Mouse (Mus musculus) left cerebral cortex, adult 2 months (tissue): ENCODE data around the gene Sqstm1. TPM values are rescaled to one million over a fixed set of nuclear protein-coding genes. Genes with fewer than 3 reads are reported as not detected.

ENCODE experiments used
- DNase-seq, 2 experiments: peaks; one replicate each; pipeline ENCODE4 v3.0.0; 2021 to 2022; ENCODE audit warnings: low spot score in 2 of 2, mixed read lengths in 1 of 2; ENCODE audit errors: extremely low spot score in 1 of 2
- H3K27ac ChIP-seq: fragments of 200-600 bp; 2 replicates; pipeline ENCODE4 v1.8.1; 2022
- H3K4me3 ChIP-seq: fragments of 200-600 bp; 2 replicates; pipeline ENCODE4 v1.8.1; 2022
- CTCF ChIP-seq: fragments of 200-600 bp; IDR thresholded peaks from 2 replicates; pipeline ENCODE4 v1.8.1; 2022; ENCODE audit warnings: antibody characterized with exemption, mild to moderate bottlenecking, moderate library complexity
- intact Hi-C: fragments of 180-260 bp; cut with DNase I; formaldehyde crosslinking; loops from one replicate; pipeline ENCODE4 v1.15.1; 2025
- total RNA-seq, 2 experiments: library from RNA; stranded (reverse); gene quantifications; 2 replicates each; pipeline ENCODE4 v1.2.3; 2021

Gene Sqstm1
- total RNA-seq, 2 experiments from 2014 or later: 474 to 490 TPM

DNA sequence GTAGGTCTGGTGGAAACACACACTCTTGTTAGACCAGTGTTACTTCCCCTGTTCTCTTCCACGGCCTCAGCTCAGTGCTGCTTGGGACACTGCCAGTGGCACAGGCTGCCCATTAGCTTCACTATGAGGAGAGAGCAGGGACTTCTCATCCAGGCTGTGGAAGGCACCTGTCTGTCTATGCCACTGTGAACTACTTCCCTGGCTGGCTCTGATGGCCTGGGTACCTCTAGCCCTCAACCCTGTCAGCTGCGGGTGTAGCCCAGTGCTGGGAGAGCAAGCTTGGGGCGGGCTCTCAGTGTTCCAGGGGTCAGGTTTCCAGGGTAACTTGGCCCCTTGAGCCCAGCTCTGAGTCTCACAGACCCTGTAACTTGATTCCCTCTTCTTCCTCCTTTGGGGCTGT, 18.1 kb upstream of the Sqstm1 start:
- H3K4me3 ChIP-seq: no peak overlapping the region
- TF ChIP-seq CTCF: no peak
- H3K27ac ChIP-seq: no peak overlapping the region
- intact Hi-C loops: loop anchor here (5.0 kb wide), 1 partner anchor 139 kb away; no protein-coding TSS in a partner anchor
- no peak for DNase-seq

DNA sequence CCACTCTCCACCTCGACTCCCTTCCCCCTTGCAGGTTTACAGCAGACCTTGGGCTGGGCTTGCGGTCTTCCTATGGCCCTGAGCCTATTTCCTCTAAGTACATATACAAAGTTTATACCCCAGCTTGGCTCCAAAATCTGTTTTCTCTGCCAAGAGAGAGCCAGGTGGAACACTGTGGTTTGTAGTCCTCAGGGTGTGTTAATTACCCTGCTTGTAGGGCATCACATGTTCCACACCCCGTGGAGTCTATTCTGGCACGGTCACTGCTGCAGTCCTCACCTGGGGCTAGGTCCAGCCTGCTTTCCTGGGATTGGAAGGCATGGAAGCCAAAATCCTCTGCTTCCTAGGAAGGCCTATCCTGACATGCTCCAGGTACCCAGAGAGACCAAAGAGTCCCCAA, 17.1 kb upstream of the Sqstm1 start:
- no peak overlapping the region for H3K4me3 ChIP-seq
- intact Hi-C loops: loop anchor here (5.0 kb wide), 1 partner anchor 140 kb away; no protein-coding TSS in a partner anchor
- H3K27ac ChIP-seq: no peak overlapping the region
- no peak for DNase-seq
- no peak for TF ChIP-seq CTCF

DNA sequence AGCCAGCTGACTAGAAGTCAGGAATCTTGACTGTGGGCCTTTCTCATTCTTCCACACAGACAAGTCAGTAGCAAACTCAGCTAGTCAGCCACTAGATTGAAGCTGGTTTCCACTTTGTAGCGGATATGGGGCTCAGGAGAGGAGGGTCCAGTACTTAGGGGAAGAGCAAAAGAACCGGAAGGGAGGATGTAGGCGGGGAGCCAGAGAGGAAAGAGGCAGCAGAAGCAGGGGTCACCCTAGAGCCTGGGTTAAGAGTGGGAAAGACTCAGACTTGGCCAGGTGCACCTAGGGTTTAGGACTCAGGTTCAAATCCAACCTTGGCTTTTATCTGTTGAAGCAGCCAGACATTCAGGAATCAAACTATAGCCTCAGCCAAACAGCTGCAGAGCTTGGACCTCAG, 16.6 kb upstream of the Sqstm1 start:
- no peak for DNase-seq
- intact Hi-C loops: loop anchor here (5.0 kb wide), 1 partner anchor 140 kb away; no protein-coding TSS in a partner anchor
- Histone ChIP-seq H3K4me3 (no peak overlapping the region), H3K27ac (no peak overlapping the region)
- TF ChIP-seq CTCF: no peak

DNA sequence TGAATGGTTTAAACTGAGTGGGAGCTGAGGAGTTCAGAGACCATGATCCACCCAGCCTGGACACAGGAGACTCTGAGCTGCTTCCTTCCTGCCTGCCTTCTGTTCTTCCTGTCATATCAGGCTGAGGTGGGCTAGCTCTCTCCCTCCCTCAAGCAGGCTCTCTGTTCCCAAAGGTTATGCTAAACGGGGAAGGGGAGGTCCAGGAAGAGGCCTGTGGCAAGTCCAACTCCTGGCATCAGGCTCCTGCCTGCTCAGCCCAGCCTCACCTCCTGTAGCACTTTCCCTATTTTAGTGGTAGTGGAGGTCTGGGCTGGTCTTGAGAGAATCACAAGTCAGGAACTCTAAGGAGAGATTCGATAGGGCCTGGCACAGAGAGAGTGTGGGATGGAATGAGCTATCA, 15.8 kb upstream of the Sqstm1 start:
- TF ChIP-seq CTCF: no peak
- intact Hi-C loops: loop anchor here (5.0 kb wide), 1 partner anchor 141 kb away; no protein-coding TSS in a partner anchor
- H3K27ac ChIP-seq: peak overlapping the region; percentile 82
- peak overlapping the region; percentile 85 for H3K4me3 ChIP-seq
- DNase-seq: no peak

DNA sequence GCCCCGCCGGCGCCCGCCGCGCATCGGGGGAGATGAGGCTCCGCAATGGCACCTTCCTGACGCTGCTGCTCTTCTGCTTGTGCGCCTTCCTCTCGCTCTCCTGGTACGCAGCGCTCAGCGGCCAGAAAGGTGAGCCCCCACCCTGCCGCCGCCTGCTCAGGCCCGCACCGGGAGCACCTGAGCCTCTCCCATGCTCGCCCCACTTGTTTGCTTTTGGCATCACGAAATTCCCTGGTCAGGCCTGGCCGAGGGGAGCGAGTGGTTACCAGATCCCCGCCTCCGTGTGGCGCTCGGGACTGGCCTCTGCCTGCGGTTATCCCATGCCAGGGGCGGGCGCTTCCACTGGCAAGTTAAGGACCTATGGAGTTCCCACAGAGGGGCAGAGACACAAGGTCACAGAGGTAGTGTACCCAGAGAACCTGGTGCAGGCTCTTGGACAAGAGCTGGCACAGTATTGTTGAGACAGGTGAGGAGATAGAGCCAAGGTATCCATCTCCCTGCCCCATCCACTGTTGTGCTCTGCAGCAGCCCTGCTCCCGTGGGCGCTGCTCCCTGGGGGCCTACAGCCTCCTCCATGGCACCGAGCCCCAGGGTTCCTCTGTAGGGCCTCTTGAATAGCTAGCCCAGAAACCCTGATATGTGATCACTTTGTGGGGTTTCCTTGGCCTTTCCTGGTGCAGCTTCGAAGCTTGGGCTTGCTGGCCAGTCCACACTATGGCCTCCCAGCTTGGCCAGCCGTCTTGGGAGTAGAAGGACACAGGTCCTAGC, 15.2 kb upstream of the Sqstm1 start:
- intact Hi-C loops: loop anchor here (2.0 to 5.0 kb wide), 3 partner anchors 15 to 142 kb away; partner anchors contain the start of genes Mgat4b and Sqstm1
- DNase-seq: peak; percentile 38 to 47
- TF ChIP-seq CTCF: no peak
- Histone ChIP-seq H3K27ac (peak overlapping the region; percentile 82), H3K4me3 (peak overlapping the region; percentile 85)

DNA sequence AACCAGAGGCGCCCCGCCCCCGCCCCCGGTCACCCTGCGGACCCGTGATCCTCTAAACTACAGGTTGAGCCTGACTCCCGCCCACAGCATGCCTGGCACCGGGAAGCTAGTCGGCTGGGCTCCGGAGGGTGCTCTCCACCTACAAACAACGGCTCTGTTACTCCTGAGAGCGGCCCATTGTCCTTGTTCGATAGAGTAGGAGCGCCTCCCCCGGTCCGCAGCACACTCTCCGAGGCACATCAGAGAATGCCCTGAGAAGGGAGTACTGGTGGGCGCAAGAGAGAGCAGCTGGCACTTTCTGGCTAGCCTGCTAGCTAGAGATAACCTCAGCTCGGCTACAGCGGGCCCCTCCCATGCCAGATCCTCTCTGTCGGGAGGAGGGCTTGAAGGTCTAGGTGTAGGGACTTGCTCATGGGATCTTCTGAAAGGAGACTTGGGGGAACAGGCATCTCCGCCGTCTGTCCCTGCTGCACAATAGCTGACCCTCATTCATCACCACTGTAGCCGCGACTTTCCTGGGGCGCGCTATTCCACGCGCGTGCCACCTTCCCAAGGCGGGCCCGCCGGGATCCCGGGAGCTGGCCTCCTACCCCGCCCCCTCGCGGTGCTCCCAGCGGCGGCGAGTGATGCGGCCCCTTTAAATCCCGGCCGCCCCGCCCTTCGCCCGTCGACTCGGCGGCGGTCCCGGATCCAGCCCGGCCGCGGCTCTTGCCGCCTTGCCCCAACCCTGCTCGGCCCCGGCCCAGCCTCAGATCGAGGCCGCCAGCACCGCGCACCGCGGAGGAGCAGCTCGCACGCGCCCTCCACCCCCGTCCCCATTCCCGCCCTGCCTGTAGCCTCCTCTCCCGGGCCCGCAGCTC, 14.3 kb upstream of the Sqstm1 start:
- intact Hi-C loops: loop anchor here (2.0 to 5.0 kb wide), 3 partner anchors 14 to 142 kb away; partner anchors contain the start of genes Mgat4b and Sqstm1
- peak overlapping the region; percentile 82 for H3K27ac ChIP-seq
- H3K4me3 ChIP-seq: peak overlapping the region; percentile 85
- peak; percentile 85 to 87 for DNase-seq
- peak; percentile 36 for TF ChIP-seq CTCF

DNA sequence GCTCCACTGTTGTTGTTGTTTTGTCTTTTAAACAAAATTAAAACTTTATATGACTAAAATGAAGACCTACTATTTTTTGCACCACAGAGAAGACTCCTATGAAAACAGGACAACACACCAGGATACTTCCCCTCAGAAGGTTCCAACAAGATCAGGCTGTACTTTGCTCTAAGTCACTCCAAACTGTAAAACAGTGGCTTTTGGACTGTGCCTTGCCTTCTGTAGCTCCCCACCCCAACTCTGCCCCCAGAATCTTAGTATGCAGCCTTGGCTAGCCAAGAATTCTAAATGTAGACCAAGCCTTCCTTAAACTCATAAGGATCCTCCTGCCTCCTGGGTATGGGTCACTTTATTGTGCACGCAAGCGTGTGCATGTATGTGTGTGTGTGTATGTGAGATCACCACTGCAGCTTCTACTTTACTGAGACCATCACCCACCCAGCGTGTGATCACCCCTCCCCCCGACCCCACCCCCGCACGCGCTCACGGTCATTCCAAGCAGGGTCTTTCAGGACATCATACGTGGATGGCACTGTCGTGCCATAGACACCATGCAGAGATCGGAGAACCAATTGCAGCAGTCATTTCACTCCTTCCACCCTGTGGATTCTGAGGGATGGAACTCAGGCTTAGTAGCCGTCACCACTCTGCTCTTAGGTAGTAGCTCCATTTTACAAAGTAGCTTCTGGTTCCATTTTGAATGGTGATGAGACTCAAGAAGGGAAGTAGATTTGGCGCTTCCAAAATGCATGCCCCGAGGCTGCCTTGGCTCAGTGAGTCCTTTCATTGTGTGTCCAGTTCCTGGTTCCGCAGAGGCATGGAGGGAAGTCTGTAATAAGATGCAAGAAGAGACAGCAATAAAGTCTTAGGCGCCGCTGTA, 13.4 kb upstream of the Sqstm1 start:
- no peak for TF ChIP-seq CTCF
- intact Hi-C loops: loop anchor here (2.0 kb wide), 2 partner anchors 13 to 67 kb away; partner anchors contain the start of genes Mgat4b and Sqstm1
- peak overlapping the region; percentile 85 for H3K4me3 ChIP-seq
- peak overlapping the region; percentile 82 for H3K27ac ChIP-seq
- no peak for DNase-seq

DNA sequence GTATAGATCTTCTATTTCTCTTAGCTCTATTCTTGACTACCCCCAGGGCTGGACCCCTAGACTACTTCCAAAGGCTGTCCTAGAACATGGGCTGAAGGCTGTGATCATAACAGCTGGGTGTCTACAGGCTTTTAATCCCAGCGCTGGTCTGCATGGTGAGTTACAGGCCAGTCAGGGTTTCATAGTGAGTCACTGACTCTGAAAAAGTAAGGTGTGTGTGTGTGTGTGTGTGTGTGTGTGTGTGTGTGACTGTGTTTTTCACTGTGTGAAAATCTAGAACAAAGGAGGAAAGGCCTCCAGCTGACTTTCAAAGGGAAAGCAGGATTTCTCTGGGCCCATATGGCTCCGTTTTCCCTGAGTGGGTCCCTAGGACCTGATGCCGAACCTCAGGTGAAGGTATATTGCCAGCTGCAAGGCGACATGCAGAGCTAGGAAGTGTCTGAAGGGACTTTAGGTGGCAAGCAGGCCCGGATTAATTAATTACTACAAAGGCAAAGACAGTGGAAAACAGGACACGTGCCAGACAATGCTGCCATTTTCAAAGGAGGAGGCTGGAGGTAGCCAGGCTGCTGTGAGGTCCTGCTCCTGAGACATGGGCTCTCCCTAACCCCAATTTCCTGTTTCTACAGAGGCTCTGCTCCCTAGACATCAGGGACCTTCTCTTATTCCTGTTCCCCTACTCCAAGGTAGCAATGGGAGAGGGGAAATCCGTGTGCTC, 12.1 kb upstream of the Sqstm1 start:
- TF ChIP-seq CTCF: no peak
- no peak for DNase-seq
- no peak overlapping the region for H3K4me3 ChIP-seq
- intact Hi-C loops: no loop called here
- no peak overlapping the region for H3K27ac ChIP-seq

DNA sequence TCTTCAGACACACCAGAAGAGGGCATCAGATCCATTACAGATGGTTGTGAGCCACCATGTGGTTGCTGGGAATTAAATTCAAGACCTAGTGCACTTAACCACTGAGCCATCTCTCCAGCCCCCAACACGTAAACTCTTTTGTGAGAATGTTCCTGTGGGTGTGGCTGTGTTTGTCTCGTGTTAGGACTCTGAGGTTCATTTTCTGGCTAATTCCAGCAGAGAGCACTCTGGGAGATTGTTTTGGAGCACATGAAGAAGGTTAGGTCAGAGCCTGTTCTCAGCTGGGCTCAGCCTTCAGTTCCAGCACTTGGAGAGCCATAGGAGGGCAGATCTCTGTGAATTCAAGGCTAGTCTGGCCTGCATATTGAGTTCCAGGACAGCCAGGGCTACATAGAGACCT, 9.2 kb upstream of the Sqstm1 start:
- Histone ChIP-seq H3K4me3 (no peak overlapping the region), H3K27ac (no peak overlapping the region)
- DNase-seq: no peak
- peak; percentile 25 for TF ChIP-seq CTCF
- intact Hi-C loops: no loop called here

DNA sequence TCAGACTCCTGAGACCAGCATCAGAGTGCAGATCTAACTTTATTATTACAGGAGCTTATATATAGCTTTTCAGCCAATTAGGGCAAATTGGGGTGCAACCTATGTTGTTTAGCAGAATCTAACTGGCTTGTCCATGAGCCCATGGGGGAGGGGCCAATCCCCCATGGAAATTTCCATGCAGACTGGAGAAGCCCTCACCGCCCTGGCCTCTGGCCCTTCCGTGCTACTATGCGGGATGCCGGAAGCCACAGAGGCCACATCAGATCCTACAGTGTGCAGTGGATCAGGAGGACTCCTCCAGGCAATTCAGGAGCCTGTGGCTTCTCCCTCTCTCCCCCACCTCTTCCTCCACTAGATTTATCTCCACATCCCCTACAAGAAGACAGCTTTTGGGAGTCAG, 7.2 kb upstream of the Sqstm1 start:
- no peak for TF ChIP-seq CTCF
- no peak for DNase-seq
- intact Hi-C loops: no loop called here
- H3K27ac ChIP-seq: no peak overlapping the region
- H3K4me3 ChIP-seq: no peak overlapping the region
